Mouse (Mus musculus): ENCODE results near the gene Rars2.

DNA sequence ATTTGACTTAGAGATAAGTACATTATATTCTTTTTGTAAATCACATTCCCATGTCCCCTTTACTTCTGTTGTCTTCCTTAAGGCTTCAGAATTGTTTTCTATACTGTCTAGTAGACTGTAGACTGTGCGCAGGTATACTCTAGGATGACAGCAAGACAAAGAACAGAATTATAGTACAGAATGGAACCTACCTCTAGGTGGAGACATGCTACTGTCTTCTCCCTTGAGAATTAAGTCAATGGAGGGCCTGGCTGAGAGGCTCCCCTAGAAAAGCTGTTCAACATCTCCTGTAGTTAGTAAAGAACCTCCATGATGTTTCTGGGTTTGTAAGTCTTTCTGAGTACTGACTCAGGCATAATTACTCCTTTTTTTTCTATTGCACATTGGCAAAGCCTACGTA is 37.7 kb upstream of the Rars2 start:
- TF ChIP-seq CTCF (IDR thresholded peaks at IDR 0.05; ENCODE audit: extremely low read depth, insufficient read depth, insufficient read length, insufficient replicate concordance) (no peak), POLR2A (IDR thresholded peaks at IDR 0.05; ENCODE audit: low read depth, low read length) (no peak)

Measured in spleen, adult 2 months (tissue).